In the genomic region with DNA sequence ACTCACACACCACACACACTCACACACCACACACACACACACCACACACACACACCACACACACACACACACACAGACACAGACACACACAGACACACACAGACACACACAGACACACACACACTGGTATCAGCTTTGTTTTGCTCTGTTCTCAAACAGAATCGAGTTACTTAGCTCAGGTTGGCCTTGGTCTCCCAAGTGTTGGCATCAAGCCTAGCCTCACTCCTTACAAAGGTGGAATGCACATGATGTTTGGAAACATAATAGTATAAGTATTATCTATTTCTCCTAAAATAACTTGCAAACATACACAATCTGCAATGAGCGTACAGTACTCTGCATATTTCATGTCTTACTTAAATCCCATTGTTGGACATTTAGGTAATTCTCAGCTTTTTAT, we compare ENCODE assay signal across 15 mouse cellular contexts. TPM values are rescaled to one million over a fixed set of nuclear protein-coding genes. Genes with fewer than 3 reads are reported as not detected.
DNase-seq lines count a peak whose midpoint lies in the region; ATAC-seq and TF ChIP-seq lines count a peak whose summit lies in the region.
"Had no signal": no experiment of that assay in that cellular context is flagged by ENCODE, and none has a peak within 500 bp of the region (broad histone marks: within the 10 kb centered on the region; RNA-seq: fewer than 3 reads in every experiment).

No protein-coding gene starts in this region.

- TF ChIP-seq CTCF in gastrocnemius, adult 2 months (IDR thresholded peaks at IDR 0.05): no peak

- peaks cover 45% of the 10 kb centered on the region for H3K4me1 ChIP-seq in lung, embryonic 16.5 days (replicated peaks; ENCODE audit: control insufficient read depth, insufficient read depth, low read length)
- H3K4me1 ChIP-seq in embryonic facial prominence, embryonic 15.5 days: peaks cover 44% of the 10 kb centered on the region
- peaks cover 36% of the 10 kb centered on the region for H3K4me1 ChIP-seq in neural tube, embryonic 15.5 days

- intact Hi-C loops in gastrocnemius, adult 2 months (cut with DNase I): no loop called here
- intact Hi-C loops in gastrocnemius, postnatal 36 days (cut with DNase I): no loop called here

- no peaks in the 10 kb centered on the region for H3K27me3 ChIP-seq in lung, embryonic 16.5 days (ENCODE audit: control insufficient read depth, insufficient read depth, low read depth, low read length)
- H3K27me3 ChIP-seq in embryonic facial prominence, embryonic 15.5 days: no peaks in the 10 kb centered on the region
- H3K27me3 ChIP-seq in neural tube, embryonic 15.5 days (replicated peaks): no peaks in the 10 kb centered on the region

- no peak for ATAC-seq in lung, embryonic 16.5 days (ENCODE audit: low read depth)
- no peak for ATAC-seq in embryonic facial prominence, embryonic 15.5 days (ENCODE audit: insufficient number of reproducible peaks, low FRiP score, low TSS enrichment, low read depth)
- no peak for ATAC-seq in neural tube, embryonic 15.5 days (ENCODE audit: low FRiP score)
- no peak for ATAC-seq in inflammation-experienced regulatory T-cells, adult 6 months
- ATAC-seq: forebrain, embryonic 16.5 days had no signal

- 29% methylated on average over 2 of the region's 2 CpGs for WGBS in lung, embryonic 16.5 days
- WGBS in embryonic facial prominence, embryonic 15.5 days: 26% methylated on average over 2 of the region's 2 CpGs
- 77% methylated on average over 2 of the region's 2 CpGs for WGBS in neural tube, embryonic 15.5 days

- peak overlapping the region; percentile 68 for H3K4me2 ChIP-seq in lung, embryonic 16.5 days (ENCODE audit: low read depth, low read length)
- H3K4me2 ChIP-seq in embryonic facial prominence, embryonic 15.5 days (replicated peaks): peak overlapping the region; percentile 62
- peak overlapping the region; percentile 97 for H3K4me2 ChIP-seq in neural tube, embryonic 15.5 days

- no peak overlapping the region for H3K27ac ChIP-seq in gastrocnemius, adult 2 months
- H3K27ac ChIP-seq in lung, embryonic 16.5 days (ENCODE audit: low read length): no peak overlapping the region
- no peak overlapping the region for H3K27ac ChIP-seq in embryonic facial prominence, embryonic 15.5 days (replicated peaks)
- H3K27ac ChIP-seq in neural tube, embryonic 15.5 days (replicated peaks): no peak overlapping the region

- no peaks in the 10 kb centered on the region for H3K36me3 ChIP-seq in lung, embryonic 16.5 days (ENCODE audit: control insufficient read depth, insufficient read depth, low read length)
- H3K36me3 ChIP-seq in embryonic facial prominence, embryonic 15.5 days: no peaks in the 10 kb centered on the region
- no peaks in the 10 kb centered on the region for H3K36me3 ChIP-seq in neural tube, embryonic 15.5 days

- no peak for DNase-seq in gastrocnemius, adult 2 months
- DNase-seq in gastrocnemius, postnatal 36 days: no peak
- DNase-seq in lung, postnatal 4 days: no peak
- DNase-seq in layer of hippocampus, adult 9-11 months: no peak
- DNase-seq: cerebellum, adult 11 months; right cerebral cortex, postnatal 14 days had no signal

- H3K4me3 ChIP-seq in gastrocnemius, adult 2 months: peak overlapping the region; percentile 86
- peak overlapping the region; percentile 13 for H3K4me3 ChIP-seq in lung, embryonic 16.5 days (ENCODE audit: low read length)
- H3K4me3 ChIP-seq in embryonic facial prominence, embryonic 15.5 days (replicated peaks): peak overlapping the region; percentile 88
- no peak overlapping the region for H3K4me3 ChIP-seq in neural tube, embryonic 15.5 days (replicated peaks)

- H3K9ac ChIP-seq in lung, embryonic 16.5 days (ENCODE audit: low read length): no peak overlapping the region
- H3K9ac ChIP-seq in embryonic facial prominence, embryonic 15.5 days: no peak overlapping the region
- no peak overlapping the region for H3K9ac ChIP-seq in neural tube, embryonic 15.5 days (replicated peaks)

- no peaks in the 10 kb centered on the region for H3K9me3 ChIP-seq in lung, embryonic 16.5 days (ENCODE audit: control insufficient read depth, low read length)
- no peaks in the 10 kb centered on the region for H3K9me3 ChIP-seq in embryonic facial prominence, embryonic 15.5 days (replicated peaks)
- no peaks in the 10 kb centered on the region for H3K9me3 ChIP-seq in neural tube, embryonic 15.5 days (replicated peaks)

RNA-seq across cellular contexts. Expression of gene Antxr1, which starts 3.2 kb away (rescaled TPM):
- 10 to 100 TPM in 1 of 2 experiments, 1 to 10 TPM in 1; 6.2 to 15.9 TPM for total RNA-seq in gastrocnemius, adult 2 months (2021)
- total RNA-seq in gastrocnemius, postnatal 36 days (2021): 1 to 10 TPM; 8.6 to 9.5 TPM
- 11.4 and 13.0 TPM in 2 replicates for polyA plus RNA-seq in lung, embryonic 16.5 days (2015; fragmentation: Nextera tagmentation; extraction: Ambion mirVana)
- 20.3 and 24.3 TPM in 2 replicates for polyA plus RNA-seq in embryonic facial prominence, embryonic 15.5 days (2015; fragmentation: Nextera tagmentation; extraction: Ambion mirVana)
- 6.4 and 6.7 TPM in 2 replicates for polyA plus RNA-seq in neural tube, embryonic 15.5 days (2015; fragmentation: Nextera tagmentation; extraction: Ambion mirVana)
- under 1 TPM in 1 of 3 experiments, not detected in 2; 0.34 TPM for polyA plus RNA-seq in inflammation-experienced regulatory T-cells, adult 6 months (2017; shearing (Covaris generic))

RNA-seq across cellular contexts. Expression of gene Gkn1, which starts 18.4 kb away (rescaled TPM):
- total RNA-seq in gastrocnemius, adult 2 months (2021): not detected
- total RNA-seq in gastrocnemius, postnatal 36 days (2021): not detected
- polyA plus RNA-seq in lung, embryonic 16.5 days (2015; fragmentation: Nextera tagmentation; extraction: Ambion mirVana): not detected in 2 replicates
- polyA plus RNA-seq in embryonic facial prominence, embryonic 15.5 days (2015; fragmentation: Nextera tagmentation; extraction: Ambion mirVana): 0.13 TPM in 1 of 2 replicates, not detected in the other
- not detected in 2 replicates for polyA plus RNA-seq in neural tube, embryonic 15.5 days (2015; fragmentation: Nextera tagmentation; extraction: Ambion mirVana)
- polyA plus RNA-seq in inflammation-experienced regulatory T-cells, adult 6 months (2017; shearing (Covaris generic)): not detected
- total RNA-seq: adrenal gland, adult 18-20 months; gastrocnemius, postnatal 4 days; megakaryocyte, adult 5-6 weeks had no signal
- polyA plus RNA-seq: forebrain, embryonic 16.5 days; limb, embryonic 11.5 days had no signal

RNA-seq across cellular contexts. Expression of gene Gkn2, which starts 40.8 kb away (rescaled TPM):
- not detected for total RNA-seq in gastrocnemius, adult 2 months (2021)
- not detected for total RNA-seq in gastrocnemius, postnatal 36 days (2021)
- 0.73 and 0.84 TPM in 2 replicates for polyA plus RNA-seq in lung, embryonic 16.5 days (2015; fragmentation: Nextera tagmentation; extraction: Ambion mirVana)
- not detected in 2 replicates for polyA plus RNA-seq in embryonic facial prominence, embryonic 15.5 days (2015; fragmentation: Nextera tagmentation; extraction: Ambion mirVana)
- polyA plus RNA-seq in neural tube, embryonic 15.5 days (2015; fragmentation: Nextera tagmentation; extraction: Ambion mirVana): not detected in 2 replicates
- not detected for polyA plus RNA-seq in inflammation-experienced regulatory T-cells, adult 6 months (2017; shearing (Covaris generic))
- total RNA-seq: adrenal gland, adult 18-20 months; gastrocnemius, postnatal 4 days; megakaryocyte, adult 5-6 weeks had no signal
- polyA plus RNA-seq: forebrain, embryonic 16.5 days; limb, embryonic 11.5 days had no signal

RNA-seq across cellular contexts. Expression of gene Gkn3, which starts 56.4 kb away (rescaled TPM):
- total RNA-seq in gastrocnemius, adult 2 months (2021): 1 to 10 TPM; 1.0 to 1.2 TPM
- under 1 TPM; 0.41 to 0.94 TPM for total RNA-seq in gastrocnemius, postnatal 36 days (2021)
- 3.7 and 4.0 TPM in 2 replicates for polyA plus RNA-seq in lung, embryonic 16.5 days (2015; fragmentation: Nextera tagmentation; extraction: Ambion mirVana)
- 1.0 and 1.3 TPM in 2 replicates for polyA plus RNA-seq in embryonic facial prominence, embryonic 15.5 days (2015; fragmentation: Nextera tagmentation; extraction: Ambion mirVana)
- 0.42 and 0.57 TPM in 2 replicates for polyA plus RNA-seq in neural tube, embryonic 15.5 days (2015; fragmentation: Nextera tagmentation; extraction: Ambion mirVana)
- not detected for polyA plus RNA-seq in inflammation-experienced regulatory T-cells, adult 6 months (2017; shearing (Covaris generic))
- total RNA-seq: megakaryocyte, adult 5-6 weeks had no signal
- polyA plus RNA-seq: forebrain, embryonic 16.5 days; limb, embryonic 11.5 days had no signal
